Mouse (Mus musculus) spleen, adult 2 months (tissue): ENCODE measurements around the gene Gm14151.

ENCODE experiments used
- CTCF ChIP-seq: fragments of 200-500 bp; IDR thresholded peaks from 2 replicates; pipeline ENCODE4 v1.5.1; 2011; ENCODE audit warnings: mild to moderate bottlenecking, inconsistent platforms; ENCODE audit not compliant: insufficient read depth, insufficient read length, insufficient replicate concordance; ENCODE audit errors: extremely low read depth
- POLR2A ChIP-seq: fragments of 200-500 bp; IDR thresholded peaks from 2 replicates; pipeline ENCODE4 v1.6.1; 2011; ENCODE audit warnings: low read depth, low read length, inconsistent platforms

- no peak for TF ChIP-seq POLR2A
- no peak for TF ChIP-seq CTCF
Measured at GRCm38 (mm10) chr2:151040411-151040810, 51.7 kb downstream of the Gm14151 start.
